Mouse (Mus musculus) MEL (cell line): Measurements from ENCODE around the gene Scn4a.

Source experiments
- CTCF ChIP-seq, 3 experiments: IDR thresholded peaks in 2 of 3; conservative IDR thresholded peaks in 1 of 3; 2 replicates each; pipeline ENCODE4 v1.5.1; 2011 to 2012; ENCODE audit warnings: low read length in 3 of 3, low read depth in 2 of 3, mild to moderate bottlenecking in 2 of 3, improper control_type of control experiment in 1 of 3, inconsistent platforms in 1 of 3, mixed read lengths in 1 of 3, moderate library complexity in 1 of 3; ENCODE audit not compliant: control insufficient read depth in 1 of 3, insufficient read depth in 1 of 3, poor library complexity in 1 of 3, severe bottlenecking in 1 of 3
- GATA1 ChIP-seq: IDR thresholded peaks from 2 replicates; pipeline ENCODE4 v1.6.1; 2011; ENCODE audit warnings: low read depth, low read length, improper control_type of control experiment
- HCFC1 ChIP-seq: IDR thresholded peaks from 2 replicates; pipeline ENCODE4 v1.6.1; 2012; ENCODE audit warnings: low read depth, mild to moderate bottlenecking, inconsistent platforms, low read length, improper control_type of control experiment, moderate library complexity
- JUND ChIP-seq: IDR thresholded peaks from 2 replicates; pipeline ENCODE4 v1.6.1; 2011; ENCODE audit warnings: low read depth, mild to moderate bottlenecking, improper control_type of control experiment, low read length
- MAFK ChIP-seq: IDR thresholded peaks from 2 replicates; pipeline ENCODE4 v1.6.1; 2011; ENCODE audit warnings: low read depth, mild to moderate bottlenecking, low read length, improper control_type of control experiment, borderline replicate concordance
- MAX ChIP-seq: IDR thresholded peaks from 2 replicates; pipeline ENCODE4 v1.6.1; 2011; ENCODE audit warnings: low read length, improper control_type of control experiment
- NRF1 ChIP-seq: IDR thresholded peaks from 2 replicates; pipeline ENCODE4 v1.6.1; 2014; ENCODE audit warnings: low read depth, mild to moderate bottlenecking, inconsistent platforms, low read length, improper control_type of control experiment, moderate library complexity; ENCODE audit not compliant: poor library complexity, insufficient read depth, severe bottlenecking
- POLR2A ChIP-seq, 2 experiments: IDR thresholded peaks; 2 replicates each; pipeline ENCODE4 v1.6.1; 2011 to 2012; ENCODE audit warnings: low read length in 2 of 2, mild to moderate bottlenecking in 2 of 2, control low read depth in 1 of 2, improper control_type of control experiment in 1 of 2, low read depth in 1 of 2, moderate library complexity in 1 of 2; ENCODE audit not compliant: control insufficient read depth in 1 of 2, insufficient read depth in 1 of 2, poor library complexity in 1 of 2
- UBTF ChIP-seq: IDR thresholded peaks from 2 replicates; pipeline ENCODE4 v1.6.1; 2012; ENCODE audit warnings: low read depth, mild to moderate bottlenecking, inconsistent platforms, low read length, improper control_type of control experiment, moderate library complexity, borderline replicate concordance; ENCODE audit not compliant: insufficient read depth

DNA sequence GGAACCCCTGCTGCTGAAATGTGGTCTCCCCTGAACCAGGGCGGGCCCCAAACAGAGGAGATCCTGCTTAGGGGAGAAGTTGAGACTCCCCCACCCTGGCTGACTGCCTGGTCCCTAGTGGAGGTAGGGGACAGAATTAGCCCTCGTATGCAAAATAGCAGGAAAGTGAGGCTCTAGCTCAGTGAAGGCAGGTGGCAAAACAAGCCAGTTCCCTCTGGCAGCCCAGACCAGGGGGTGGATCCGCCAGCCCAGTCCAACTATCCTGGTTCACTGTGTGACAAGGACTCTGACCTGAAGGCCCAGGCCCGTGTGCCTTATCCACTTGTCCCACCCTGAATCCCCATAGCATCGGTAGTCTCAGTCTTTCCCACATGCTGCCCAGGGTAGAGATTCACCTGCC is 43.0 kb downstream of the Scn4a start:
- TF ChIP-seq MAX = no peak
- TF ChIP-seq HCFC1 = no peak
- no peak for TF ChIP-seq POLR2A (IDR thresholded peaks at IDR 0.05; ENCODE audit: control insufficient read depth in 1 of 2, insufficient read depth in 1 of 2, low read depth in 1 of 2, low read length in 2 of 2, poor library complexity in 1 of 2)
- TF ChIP-seq GATA1 = no peak
- TF ChIP-seq JUND = no peak
- TF ChIP-seq NRF1 = no peak
- no peak for TF ChIP-seq UBTF
- no peak for TF ChIP-seq CTCF (IDR thresholded peaks at IDR 0.05 in 2 of 3, conservative IDR thresholded peaks at IDR 0.05 in 1 of 3; ENCODE audit: control insufficient read depth in 1 of 3, insufficient read depth in 1 of 3, low read depth in 2 of 3, low read length in 3 of 3, poor library complexity in 1 of 3, severe bottlenecking in 1 of 3)
- TF ChIP-seq MAFK = no peak
